Mouse (Mus musculus): ENCODE data around the gene Spink2. TPM values are rescaled to one million over a fixed set of nuclear protein-coding genes. Genes with fewer than 3 reads are reported as not detected.

Spink2 gene
- total RNA-seq, 2 experiments from 2014 or later = 0.48 to 0.74 TPM

Other genes with a start within 250 kb of the Spink2 start
- 10 to 100 TPM; 72.0 to 72.7 TPM for gene Srp72, start 236.8 kb downstream of the Spink2 start, total RNA-seq (2021)
- gene Arl9, start 207.4 kb downstream of the Spink2 start, total RNA-seq (2021) = not detected
- not detected for gene Thegl, start 195.4 kb downstream of the Spink2 start, total RNA-seq (2021)
- gene Hopx, start 96.3 kb downstream of the Spink2 start, total RNA-seq (2021) = 100 to 1,000 TPM; 432 to 451 TPM
- gene Rest, start 54.0 kb upstream of the Spink2 start, total RNA-seq (2021) = 10 to 100 TPM; 33.2 to 34.3 TPM
- 10 to 100 TPM; 14.3 to 14.7 TPM for gene Noa1, start 98.6 kb upstream of the Spink2 start, total RNA-seq (2021)
- gene Polr2b, start 98.7 kb upstream of the Spink2 start, total RNA-seq (2021) = 10 to 100 TPM; 35.3 to 37.2 TPM
- 100 to 1,000 TPM; 210 to 250 TPM for gene Igfbp7, start 196.6 kb upstream of the Spink2 start, total RNA-seq (2021)

Data from heart, postnatal 4 days (tissue).